Mouse (Mus musculus): ENCODE results near the gene Rpl37a.
A peak's percentile ranks its signal among the peaks of the same experiment; 100 is the strongest.

Rpl37a gene

DNA sequence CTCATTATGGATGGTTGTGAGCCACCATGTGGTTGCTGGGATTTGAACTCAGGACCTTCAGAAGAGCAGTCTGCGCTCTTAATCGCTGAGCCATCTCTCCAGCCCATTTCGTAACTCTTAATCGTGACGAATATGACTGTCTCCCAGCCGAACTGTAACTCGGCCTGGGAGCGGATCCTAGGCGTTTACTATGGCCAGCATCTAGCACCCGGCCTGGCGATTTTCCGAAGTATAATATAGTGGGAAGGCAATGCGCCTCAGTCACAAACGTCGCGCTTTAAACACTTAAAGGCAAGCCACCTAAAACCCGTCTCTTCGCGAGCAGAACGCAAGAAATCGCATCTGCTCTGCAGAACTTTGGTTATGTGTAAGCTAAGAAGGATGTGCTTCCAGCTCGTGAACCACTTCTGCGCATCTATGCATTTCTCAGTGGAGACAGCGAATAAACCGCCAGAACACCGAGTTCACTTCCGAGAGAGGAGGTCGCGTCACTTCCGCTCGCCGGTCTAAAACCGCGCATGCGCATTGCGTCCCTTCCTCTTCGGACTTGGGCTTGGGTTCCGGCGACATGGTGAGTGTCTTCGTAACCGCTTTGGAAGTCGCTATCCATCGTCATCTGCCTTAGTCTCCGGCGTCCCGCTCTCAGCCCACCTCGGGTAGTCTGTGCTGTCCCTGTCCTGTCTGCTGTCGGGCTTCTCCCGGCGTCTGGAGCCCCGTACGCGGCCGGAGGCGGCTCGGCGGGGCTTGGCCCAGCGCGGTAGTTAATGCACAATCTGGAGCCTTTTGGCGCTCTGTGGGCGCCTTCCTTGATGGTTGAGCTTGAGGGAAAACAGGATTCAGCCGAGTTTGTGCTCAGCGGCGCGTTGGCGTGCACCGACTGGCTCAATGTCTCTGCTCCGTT, at the start of gene Rpl37a:
TSS of gene Rpl37a (plus strand) at position 538 of the 901 bp plus-strand sequence.
- peak; percentile 93 to 96 for DNase-seq

DNA sequence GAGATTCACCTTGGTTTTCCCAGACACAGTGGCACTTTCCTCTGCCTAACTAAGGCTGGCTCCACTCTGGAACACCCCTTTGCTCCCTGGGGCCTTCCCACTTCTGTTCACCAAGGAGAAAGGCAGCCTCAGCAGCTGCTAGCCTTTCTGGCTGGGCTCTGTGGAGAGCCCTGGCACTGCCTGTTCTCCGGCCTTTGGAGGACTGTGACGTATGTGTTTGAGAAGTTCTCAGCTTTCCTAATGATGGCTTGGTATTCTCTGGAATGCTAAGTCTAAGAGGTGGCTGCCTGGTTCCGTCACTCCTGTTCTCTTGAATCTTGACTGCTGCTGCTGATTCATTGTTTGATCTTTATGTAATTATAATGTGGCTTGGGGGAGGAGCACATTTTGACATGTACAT, 38.0 kb upstream of the Rpl37a start:
- DNase-seq, result no peak

DNA sequence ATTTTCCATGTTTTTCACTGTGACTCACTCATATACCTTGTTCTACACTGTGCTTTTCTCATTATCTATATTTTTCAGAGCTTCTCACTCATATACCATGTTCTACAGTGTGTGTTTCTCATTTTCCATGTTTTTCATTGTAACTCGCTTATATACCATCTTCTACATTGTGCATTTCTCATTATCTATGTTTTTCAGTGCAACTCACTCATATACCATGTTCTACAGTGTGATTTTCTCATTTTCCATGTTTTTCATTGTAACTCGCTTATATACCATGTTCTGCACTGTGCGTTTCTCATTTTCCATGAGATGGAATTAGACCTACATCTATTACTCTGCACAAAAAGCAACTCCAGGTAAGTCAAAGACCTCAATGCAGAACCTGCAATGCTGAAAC, 14.8 kb upstream of the Rpl37a start:
- no peak for DNase-seq

DNA sequence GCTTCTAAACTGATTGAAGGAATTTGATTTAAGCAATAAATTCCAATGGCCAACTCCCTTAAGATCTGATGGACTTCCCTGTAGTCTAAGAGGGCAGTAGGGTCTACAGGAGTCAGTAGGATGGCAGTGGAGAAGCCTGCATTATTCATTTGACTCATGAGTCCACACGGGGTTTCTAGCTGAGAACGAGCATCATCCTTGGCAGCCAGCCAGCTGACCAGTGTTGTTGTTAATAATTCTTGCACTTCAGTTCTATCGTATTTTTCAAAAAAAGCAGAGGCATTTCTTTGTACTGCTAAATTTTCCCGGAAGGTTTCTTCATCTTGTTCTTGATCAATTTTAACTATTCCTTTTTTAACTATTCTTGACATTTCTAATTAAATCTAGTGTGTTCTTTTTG, 12.4 kb upstream of the Rpl37a start:
- DNase-seq, result peak in 1 of 2 experiments; percentile 22

DNA sequence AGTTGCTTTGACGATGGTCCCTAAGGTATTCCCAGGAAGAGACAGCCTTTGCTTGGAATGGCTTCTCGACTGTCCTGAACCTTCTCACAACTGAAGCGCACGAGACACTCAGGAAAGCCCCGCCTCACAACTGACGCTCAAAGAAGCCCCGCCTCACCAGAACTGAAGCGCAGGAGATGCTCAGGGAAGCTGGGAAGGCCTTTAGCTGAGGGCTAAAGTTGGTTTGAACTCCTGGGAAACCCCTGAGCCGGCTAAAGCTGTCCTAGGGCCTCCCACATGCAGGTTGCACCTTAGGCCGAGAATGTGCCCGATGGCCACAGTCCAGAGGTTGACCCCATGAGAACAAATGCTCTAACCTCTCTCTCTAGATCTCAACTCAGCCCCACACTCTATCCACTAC, 10.6 kb upstream of the Rpl37a start, which contains the start of gene Ankar:
TSS of gene Ankar (minus strand) at position 101 of the 400 bp plus-strand sequence.
- no peak for DNase-seq

DNA sequence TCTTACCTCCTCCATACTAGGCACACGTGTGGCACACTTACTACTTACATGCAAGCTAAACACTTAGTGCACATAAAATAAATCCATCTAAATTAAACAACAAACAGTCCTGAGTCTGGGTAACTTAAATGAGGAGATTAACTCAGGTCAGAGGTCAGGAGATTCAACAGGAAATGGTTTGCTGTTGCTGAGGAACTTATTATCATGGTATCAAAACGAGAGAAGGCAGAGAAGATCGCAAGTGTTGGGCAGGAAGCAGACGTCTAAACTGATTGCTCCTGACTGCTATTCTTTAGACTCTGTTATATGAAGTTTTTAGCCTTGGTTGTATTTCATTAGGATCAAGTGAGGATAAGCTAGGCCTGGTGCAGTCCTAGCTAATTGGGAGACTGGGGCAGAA, 3.6 kb upstream of the Rpl37a start:
- no peak for DNase-seq

DNA sequence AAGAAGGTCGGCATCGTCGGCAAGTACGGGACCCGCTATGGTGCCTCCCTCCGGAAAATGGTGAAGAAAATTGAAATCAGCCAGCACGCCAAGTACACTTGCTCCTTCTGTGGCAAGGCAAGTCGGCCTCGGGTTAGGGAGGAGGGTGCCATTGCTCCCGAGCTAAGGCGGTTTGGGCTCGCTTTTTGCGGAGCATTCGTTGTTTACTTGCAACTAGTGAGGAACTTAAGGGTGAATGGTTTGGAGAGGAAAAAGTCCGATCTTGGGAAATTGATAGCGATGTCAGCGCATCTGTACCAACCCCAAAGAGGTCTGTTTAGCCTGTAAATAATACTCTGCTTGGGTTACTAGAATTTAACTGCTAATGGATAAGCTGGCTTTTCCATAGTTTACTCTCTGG, 594 bp downstream of the Rpl37a start:
- peak in 1 of 2 experiments; percentile 12 for DNase-seq

DNA sequence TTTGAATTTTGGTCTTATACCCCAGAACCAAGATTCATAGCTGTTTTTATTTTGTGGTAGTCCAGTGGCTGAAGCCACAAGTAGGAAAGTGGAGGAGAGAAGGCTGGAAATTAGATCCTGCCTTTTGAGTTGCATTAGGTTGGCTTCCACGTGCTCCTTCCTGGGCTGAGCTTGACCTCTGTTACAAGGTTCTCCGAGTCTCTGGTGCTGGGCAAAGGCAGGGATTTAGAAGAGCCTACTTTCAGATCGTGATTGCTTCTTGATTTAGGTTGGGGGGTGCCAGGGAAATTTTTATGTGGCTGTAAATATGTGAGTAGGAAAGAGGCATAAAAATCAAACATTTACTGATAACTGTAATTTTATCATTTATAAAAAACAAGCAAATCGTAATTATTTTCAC, 3.5 kb downstream of the Rpl37a start:
- DNase-seq, result no peak

DNA sequence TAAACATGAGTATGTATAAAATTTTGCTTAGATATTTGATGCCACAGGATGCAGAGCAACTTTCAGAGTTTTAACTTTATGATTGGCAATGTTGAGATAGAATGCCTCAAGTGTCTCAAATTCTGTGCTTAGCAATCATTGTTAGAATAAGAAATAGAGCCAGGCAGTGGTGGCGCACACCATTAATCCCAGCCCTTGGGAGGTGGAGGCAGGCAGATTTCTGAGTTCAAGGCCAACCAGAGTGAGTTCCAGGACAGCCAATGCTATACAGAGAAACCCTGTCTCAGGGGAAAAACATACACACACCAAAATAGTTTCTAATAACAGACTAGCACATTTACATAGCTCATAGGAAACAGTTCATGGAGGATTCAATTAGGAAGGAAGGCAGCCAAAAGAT, 4.0 kb downstream of the Rpl37a start:
- DNase-seq, result no peak

DNA sequence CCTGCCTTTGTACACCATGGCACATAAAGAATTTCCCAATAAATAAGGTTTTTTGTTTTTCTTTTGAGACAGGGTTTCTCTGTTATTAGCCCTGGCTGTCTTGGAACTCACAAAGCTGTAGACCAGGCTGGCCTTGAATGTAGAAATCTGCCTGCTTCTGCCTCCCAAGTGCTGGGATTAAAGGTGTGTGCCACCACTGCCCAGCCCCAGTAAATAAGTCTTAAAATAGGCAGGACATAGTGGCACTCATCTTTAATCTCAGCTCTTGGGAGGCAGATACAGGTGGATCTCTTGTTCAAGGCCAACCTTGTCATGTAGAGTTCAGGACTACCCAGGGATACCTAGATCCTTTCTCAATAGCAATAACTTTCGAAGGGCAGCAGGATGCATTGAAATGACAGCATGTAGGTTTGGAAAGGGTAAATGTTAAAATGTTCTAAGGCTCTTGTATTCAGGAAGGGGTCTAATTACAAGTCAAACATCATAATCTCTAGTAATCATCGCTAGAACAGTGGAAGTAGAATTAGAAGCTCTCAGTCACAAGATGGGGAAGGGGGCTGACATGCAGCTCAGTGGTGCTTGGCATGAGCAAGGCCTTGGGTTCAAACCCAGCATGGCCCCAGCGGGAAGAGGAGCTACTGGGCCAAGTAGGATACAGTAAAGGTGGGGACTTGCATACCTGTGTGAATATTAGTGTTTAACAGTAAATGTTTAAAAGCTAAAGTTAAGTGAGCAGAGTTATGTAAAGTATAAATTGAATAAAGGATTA, 4.7 kb downstream of the Rpl37a start:
- DNase-seq, result no peak

DNA sequence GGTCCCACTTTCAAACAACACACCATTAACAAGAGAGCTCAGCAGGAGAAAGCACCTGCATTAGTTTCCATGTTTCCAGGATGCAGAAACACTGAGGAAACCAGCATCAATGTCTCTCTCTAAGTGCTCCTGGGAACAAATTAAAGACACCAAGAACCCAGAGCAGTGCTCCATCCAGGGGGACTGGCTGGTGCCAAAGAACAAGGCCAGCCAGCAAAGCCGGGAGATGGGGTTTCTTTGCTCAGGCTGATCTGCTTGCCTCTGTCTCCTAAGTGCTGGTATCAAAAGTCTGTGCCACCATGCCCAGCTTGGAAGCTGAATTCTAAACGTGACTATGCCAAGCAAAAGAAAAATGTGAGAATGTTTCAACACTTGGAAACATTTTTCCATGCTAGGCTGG, 5.3 kb downstream of the Rpl37a start:
- no peak for DNase-seq

DNA sequence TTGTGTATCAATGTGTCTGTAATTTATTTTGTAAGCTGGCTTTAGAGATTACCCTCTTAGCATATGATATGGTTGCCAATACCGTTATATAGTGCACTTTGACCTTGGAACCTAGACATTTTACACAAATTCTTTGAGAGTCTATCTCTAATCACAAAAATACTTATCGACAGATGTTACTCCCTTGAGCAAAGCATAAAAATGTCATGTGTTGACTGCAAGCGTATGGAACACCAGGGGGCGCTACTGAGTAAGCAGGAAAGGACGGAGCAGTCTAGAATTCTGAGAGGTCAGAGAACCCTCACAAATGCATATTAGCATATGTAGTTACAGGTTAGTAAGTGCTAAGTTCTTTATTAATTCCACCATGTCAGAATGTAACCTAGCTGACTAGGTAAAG, 5.8 kb downstream of the Rpl37a start:
- peak; percentile 48 to 74 for DNase-seq

DNA sequence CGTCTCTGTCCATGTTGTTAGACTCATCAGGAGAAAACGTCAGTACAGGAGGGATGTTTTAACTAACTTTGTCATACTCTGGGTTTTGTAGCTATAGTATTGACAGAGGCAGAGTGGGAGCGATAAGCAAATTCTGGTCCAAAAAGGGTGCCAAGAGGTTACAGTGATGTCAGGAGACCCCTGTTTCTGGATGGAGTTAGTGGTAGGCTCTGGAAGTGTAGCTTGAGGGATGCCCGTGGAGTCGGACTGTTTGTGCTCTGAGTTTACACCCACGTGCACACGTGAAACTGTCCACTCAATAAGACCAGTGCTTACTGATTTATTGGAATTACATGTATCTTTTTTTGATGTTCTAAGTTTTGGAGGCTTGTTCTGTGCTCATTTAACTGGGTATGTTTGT, 6.5 kb downstream of the Rpl37a start:
- DNase-seq, result no peak

DNA sequence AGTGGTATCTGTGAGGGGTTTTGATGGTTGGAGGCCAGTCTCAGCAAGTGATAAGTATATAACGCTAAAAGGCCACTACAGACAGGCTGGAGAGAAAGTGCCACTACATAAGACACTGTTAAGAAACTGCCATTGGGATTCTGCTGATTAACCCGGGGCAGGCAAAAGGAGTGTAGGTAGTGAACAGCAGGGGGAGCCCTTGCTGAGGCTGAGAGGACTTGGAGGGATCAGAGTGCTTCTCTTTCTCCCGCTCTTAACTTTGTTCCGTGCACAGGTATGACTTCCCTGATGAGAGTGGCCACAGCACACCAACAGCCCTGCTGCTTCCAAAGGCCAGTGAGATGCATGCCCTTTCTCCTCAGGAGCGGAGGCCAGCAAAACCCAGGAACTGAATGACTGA, 7.8 kb downstream of the Rpl37a start:
- peak; percentile 61 to 68 for DNase-seq

DNA sequence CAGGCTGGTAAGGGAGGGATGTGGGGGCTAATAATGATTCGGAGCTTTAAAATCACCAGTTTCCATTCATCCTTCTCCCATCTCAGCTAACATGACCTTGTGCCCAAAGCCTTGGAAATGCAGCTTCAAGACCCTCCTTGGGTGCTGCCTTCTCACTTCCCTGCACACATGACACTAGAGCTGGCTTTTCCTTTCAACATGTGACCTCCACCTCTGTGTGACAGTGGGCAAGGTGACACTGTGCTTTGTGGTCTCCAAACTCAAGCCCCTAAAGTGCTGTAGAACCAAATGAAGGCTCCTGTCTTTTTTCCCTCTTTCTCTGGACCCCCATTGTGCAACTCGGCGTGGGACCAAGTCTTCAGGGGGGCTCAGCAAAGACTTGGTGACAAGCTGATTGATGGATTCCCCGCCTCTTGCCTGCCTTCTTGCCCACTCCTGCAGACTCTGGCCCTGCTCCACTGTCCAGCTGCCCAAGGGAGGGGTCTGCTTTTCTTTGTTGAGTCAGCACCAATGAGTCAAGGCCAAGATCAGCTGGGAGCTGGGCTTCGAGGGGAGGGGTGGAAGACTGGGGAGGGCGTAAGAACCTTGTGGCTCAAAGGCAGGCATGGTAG, 9.1 kb downstream of the Rpl37a start:
- DNase-seq, result no peak

DNA sequence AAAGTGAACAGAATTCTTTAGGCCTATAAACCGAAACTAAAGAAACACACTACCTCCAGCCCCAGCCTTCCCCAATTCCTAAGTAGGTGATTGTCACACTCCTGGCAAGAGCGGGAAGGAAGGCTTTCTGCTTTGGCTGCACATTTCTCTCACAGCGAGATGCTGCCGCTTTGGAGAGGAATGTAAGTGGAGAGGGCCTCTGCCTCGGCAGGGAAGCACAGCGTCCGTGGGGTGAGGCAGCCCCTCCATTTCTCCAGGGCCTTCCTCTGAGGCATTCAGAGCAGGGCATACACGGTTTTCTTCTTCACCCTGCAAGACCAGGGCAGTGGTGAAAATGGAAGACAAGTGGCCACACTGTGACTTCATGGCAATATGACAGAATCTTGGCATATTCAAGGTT, 11.6 kb downstream of the Rpl37a start:
- no peak for DNase-seq

DNA sequence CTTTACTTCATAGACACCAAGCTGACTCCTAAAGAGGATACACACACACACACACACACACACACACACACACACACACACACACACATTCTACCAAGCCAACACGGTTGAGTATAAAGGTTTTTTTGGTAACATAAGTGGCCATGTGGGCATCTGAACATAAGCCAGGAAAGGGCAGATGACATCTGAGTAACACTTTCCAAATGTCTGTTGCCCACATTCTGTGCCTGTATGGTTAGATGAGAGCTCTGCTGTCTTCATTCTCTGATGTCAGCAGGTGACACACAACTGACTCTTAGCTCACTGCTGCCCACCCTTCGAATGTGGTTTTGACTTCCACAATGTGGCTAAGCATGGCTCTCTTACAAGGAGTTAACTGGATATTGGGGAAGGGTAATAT, 13.3 kb downstream of the Rpl37a start:
- DNase-seq, result no peak

DNA sequence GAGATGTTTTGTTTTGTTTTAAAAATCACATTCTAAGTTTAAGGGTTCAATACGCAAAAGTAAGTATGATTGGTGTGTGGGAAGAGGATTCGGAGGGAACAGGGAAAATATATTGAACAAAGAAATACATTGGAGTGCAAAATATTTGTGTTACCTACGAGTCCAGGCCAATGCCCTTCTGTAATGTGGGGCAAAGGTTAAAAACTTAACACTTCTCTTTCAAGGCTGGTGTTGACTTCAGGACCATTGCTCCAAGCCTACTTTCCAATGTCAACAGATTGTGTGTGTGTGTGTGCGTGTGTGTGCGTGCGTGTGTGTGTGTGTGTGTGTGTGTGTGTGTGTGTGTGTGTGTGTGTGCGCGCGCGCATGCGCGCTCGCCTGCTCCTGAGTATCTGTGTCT, 14.9 kb downstream of the Rpl37a start:
- no peak for DNase-seq

DNA sequence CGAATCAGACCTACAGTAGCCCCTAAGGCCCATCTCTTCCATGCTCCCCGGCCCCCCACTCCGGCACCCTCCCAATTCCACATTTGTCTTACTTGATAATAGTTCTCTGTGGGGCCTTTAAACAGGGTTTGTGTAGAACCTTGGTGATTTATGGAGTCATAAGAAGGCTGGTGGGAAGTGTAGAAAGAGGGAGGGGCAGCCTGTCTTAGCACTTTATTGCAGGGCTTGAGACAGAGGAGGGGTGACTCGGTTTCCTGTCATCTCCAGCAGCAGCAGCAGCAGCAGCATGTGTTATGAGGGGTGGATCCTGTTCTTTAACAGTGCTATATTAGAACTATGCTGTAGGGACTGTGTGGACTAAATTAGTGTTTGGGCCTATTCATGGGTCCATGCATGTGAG, 17.7 kb downstream of the Rpl37a start:
- no peak for DNase-seq

DNA sequence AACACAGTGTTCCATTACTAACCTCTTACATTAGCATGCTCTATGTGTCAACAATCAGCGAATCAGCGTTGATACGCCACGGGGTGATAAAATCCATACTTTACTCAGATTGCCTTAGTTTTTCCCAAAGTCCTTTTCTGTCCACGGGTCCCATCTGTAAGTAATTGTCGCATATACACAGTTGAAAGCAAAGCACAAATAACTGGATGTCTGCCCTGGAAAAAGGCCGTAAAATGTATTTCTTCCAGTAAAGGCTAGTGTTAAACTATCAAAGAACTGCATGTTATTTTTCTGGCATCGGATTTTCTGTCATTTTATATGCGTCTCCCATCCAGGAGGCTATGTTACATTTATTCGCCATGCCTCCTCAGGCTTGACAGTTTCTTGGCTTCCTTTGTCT, 19.0 kb downstream of the Rpl37a start:
- no peak for DNase-seq

DNA sequence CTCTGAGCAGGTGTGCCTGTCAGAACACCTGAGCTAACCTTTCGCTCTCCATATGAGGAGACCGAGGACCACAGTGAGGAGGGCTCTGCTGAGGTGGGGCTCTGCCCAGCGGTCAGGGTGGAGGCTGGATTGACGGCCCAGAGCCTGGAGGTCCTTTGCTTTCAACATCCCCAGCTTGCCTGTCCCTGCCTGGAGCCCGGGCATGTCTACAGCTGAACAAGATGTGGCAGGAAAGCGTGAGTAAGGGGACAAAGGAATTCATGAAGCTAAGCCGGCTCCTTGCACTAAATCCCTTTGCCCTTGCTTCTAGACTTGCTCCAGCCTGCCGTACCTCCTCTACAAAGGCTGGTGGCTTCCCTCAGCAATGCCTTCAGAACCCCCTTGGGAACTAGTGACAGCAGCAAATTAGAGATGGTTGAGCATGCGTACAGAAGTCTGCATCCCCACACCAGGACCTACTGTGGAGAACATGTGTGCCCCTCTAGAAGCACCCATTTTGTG, 22.2 kb downstream of the Rpl37a start:
- no peak for DNase-seq

DNA sequence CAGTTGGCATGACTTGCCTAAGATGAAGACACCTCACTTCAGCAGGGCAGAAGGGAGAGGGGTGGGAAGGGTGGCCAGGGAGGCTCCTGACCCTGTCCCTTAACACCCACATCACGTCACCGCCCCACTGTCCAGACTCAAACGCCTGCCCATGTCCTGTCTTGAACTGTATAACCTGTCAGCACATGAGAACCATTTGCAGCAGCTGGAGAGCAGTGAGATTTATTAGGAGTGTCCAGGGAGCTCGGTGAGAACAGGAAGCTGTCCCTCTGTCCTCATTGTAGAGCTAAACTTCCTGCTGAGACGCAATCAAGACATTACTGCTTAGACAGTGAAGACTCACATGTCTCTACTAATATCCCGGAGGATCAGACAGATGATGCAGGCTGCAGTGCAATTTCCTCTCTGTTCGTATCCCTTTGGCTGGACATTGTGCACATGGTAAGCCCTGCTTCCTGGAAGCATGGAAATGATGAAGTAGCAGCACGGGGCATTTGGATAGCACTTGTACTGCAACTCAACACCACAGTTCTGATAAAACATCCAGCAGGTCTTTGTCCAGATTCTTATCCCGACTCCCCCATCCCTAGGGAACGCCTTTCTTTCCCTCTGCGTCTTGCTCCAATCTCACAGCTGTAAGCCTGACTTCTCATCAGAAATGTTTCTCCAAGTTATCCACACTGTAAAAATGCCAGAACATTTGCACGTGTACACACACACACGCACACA, 25.5 kb downstream of the Rpl37a start:
- no peak for DNase-seq

Data from kidney, adult 8-10 months (tissue).